Mouse (Mus musculus) heart, adult 8-10 months (tissue): Measurements from ENCODE around the gene E130218I03Rik. TPM values are rescaled to one million over a fixed set of nuclear protein-coding genes. Genes with fewer than 3 reads are reported as not detected.
"Not testable (repeated sequence)": the region's sequence is repeated elsewhere in the genome, so short reads cannot be mapped to it uniquely, and the experiment has no call there.

Source experiments
- DNase-seq: peaks from one replicate; pipeline ENCODE4 v3.0.0; 2022; ENCODE audit warnings: low spot score
- total RNA-seq, 4 experiments: library from RNA; stranded (reverse); gene quantifications; 2 replicates each; pipeline ENCODE4 v1.2.4; 2022

Gene E130218I03Rik
- total RNA-seq, 4 experiments from 2014 or later: not detected

DNA sequence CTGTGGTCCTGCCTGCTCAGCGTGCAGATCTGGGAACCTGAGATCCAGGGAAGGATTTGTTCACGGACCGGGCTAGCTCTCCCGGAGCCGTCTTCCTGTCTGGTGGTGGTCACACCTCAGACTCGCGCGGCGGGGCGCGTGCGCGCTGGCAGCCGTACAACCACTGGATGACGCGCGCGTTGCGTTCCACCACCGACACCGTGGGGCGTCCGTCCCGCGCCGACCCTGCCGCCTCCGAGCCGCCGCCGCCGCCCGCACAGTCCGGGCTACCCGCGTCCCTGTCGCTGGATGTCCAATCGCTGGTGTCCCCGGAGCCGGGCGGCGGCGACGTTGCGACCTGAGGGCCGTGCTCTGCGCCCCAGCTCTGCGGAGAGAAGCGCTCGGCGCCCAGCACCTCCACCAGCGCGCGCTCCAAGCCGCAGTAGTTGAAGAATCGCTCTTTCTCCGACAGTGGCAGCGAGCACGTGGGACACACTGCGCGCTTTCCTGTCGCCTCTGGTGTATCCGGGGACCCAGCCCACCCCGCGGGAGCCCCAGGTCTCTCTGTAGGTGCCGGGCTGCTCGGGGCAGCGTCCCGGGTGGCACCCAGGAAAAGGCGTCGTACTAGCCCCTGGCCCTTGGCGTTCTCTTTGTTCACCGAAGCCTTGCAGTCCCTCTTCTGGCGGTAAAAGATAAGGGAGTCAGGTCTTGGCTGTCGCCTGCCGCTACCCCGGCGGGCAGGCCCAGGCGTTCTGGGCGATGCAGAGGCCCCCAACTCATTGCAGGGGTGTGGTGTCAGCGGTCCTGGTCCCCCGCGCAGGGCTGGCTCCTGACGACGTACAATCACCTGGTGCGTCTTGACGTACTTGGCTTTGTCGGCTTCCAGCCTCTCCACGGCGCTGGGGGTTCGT lies 8.0 kb downstream of the E130218I03Rik start:
- DNase-seq: peak; percentile 26

DNA sequence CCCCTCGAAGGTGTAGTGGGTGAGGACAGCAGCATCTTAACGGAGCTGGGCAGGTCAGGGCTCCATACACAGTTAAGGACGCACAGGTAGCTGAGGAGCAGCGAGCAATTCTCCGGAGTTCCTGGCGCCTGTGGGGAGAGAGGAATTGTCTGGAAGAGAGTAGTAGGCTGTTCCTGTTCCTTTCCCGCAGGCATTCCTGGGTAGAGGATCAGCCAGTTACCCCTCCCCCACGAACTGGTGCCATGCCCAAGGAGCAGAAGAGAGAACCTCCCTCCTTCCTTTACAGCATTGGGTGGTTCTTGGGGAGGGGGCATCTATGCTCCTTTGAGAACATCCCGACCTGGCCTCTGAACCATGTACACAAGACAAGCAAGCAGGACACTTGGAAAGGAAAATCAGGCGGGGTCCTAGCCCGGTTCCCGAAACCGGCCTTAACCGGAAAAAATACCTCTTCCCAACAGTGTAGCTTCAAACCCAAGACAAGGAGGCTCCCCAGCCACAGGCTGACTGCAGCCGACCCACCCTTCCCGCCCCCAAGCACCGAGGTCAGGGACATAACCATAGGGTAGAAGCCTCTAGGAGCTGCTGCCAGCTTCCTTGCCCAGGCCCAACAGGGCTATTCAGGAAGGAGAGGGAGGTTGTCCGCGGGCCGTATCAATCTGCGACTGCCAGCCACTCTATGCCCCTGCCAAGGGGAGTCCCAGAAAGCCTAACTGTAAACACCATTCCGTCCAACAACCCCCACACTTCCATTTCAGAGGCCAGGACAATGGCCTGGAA lies 8.9 kb downstream of the E130218I03Rik start:
- DNase-seq: peak; percentile 26

DNA sequence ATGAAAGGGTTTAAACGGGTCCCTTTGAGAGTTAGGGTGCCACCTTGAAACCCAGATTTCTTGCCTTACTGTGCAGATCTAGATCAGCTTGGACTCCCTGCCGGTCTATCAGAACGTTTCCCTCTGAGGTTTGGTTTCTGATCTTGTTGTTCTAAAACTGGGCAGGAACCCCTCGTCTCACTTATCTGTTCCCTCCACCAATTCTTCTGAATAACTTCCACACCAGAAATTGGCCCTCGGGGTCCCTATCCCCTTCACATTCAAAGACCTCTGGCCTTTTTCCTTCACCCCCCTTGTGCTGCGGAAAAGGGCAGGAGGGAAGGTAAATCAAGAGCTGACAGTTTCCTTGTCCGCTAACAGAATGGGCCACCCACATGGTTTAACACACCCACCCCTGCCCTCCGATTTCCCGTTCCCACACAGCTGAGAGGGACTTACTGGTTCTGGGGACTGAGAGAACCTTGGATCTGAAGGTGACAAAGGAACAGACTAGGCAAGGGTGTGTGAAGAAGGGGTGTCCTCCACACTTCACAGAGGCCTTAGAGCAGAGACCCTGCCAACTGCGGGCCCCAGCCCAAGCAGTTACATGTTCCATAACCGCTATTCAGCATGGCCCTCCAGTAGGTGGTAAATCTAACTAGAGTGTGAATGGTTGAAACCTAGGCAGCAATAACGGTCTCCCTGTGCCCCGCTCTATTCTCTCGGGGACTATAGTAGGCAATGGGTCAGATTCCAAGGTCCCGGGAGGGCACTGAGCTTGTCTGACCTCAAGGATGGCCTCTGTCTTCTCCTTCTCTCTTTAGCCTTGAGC lies 9.7 kb downstream of the E130218I03Rik start:
- DNase-seq: no peak

DNA sequence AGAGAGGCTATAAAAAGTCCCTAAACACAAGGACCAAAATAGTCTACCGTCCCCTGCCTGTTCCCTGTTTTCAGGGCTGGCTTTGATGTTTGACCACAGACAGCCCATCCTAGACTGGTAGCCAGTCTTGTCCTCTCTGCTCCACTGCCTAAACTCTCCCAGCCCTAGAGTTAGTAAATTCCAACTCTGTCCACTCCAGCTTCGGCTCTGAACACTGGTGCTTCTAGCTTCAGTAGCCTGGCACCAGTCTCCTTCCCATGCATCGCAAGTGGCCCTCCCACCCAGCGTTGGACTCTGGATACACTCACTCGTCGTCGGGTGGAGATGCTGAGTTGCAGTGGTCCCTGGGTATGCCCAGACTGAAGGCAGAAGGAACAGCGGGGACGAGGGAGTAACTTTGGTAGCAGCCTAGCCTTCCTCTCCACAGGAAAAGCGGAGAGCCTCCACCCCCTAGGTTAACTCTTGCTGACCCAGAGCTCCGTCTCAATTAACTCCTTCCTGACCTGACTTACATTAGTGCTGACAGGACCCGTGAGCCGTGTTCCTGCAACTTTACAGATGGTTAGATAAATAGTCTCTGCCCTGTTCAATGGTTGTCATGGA lies 10.4 kb downstream of the E130218I03Rik start, which contains the start of gene Grrp1:
Grrp1 (minus strand) TSS at position 385 of the 603 bp plus-strand sequence.
- DNase-seq: peak; percentile 40

DNA sequence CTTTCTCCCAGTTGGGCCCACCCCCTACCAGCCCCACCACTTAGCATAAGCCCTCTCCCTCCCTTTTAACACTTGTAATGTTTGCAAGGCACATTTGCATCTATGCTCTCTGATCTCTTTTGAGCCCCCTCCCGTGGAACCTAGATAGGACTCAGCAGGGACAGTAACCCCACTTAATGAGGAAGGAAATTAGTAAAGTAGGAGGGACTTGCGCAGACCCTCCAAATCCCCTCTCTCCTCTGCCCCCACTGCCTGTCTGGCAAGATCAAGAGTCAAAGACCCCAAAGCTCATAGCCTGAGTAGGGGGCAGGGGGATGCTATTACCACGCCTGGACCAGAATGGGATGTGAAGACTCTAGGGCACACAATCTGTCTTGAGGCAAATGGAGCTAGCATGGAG lies 11.4 kb downstream of the E130218I03Rik start:
- DNase-seq: no peak

DNA sequence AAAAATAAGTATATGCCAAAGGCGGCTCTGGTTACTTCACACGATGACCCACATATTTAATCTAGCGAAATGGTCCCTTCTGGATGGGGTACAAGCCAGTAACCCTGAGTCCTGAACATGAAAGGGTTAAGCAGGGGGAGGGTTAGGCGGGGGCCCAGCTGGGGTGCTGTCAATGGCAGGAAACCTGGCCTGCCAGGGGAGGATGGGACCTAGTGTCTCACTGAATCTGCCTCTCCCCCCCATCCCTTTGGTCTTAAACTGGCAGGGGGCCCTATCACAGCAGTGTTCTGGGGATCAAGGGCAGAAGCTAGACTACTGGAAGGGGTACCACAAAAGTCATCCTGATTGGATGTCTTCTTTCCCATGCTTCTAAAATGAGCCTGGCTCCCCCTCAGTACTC lies 12.4 kb downstream of the E130218I03Rik start:
- DNase-seq: peak; percentile 29

DNA sequence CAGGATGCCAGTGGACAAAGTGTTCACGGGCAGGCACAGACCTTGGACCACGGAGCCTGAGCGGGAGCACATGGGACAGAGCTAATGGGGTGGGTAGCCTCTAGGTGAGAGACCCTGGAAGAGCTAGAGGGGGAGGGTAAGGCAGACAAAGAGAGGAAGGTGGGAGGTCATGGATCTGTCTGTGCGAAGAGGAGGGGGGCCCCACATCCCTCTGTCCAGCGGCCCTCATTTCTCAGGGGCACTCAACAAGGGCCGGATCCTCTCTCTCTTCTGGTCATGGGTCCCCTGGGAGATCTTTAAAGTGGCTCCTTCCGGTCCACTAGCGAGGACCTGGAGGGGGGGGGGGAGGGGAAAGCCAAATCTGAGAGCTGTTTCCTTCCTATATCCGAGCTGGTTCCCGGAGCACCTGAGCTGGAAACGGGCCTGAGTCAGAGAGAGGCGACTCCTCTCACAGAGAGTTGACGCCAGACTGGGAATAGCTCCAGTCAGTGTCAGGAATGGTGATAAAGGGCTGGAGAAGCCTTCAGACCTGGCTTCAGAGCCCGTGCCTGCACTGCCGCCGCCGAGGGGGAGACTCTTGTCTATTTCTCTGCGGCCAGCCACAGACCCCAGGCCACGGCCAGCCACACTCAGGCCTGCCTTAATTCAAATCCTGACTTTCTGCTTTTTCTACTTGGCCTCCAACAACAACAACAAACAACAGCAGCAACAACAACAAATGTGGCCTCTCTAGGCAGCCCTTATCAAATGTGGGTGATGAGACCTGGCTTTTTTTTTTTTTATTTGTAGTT lies 13.1 kb downstream of the E130218I03Rik start:
- DNase-seq: peak; percentile 43

DNA sequence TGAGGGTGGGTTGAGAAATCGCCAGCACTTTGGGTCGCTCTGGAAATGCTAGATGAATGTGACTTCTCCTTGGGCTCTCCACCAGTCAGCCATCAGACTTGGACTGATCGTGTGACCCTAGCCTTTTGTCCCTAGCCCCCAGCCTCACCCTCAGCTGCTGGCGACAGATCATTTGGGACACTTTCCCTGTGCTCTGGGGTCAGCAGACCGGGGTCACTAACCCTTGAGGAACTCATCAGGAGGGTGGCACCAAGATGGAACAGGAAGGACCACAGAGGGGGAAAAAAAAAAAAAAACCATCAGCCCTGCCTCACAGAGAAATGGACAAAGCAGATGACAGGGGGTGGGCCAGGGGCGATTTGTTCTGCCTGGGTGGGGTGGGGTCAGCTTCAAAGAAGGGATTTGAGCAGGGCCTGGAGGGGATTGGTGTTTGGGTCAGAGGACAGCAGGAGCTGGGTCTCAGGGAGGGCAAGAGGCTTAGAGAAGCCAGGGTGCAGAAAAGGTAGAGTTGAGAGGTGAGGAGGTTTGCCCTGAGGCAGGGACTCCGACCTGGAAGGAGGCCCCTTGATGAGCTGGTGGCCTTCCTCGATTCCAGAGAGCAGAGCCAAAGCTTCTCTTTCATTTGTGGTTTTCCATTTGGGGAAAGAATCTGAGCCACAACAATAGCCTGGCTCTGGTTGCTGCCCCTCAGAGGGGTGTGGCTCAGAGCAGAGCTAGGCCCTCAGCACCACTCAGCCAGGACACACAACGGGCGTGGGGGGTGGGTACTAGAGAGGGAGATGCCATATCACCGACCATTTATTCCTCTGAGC lies 13.9 kb downstream of the E130218I03Rik start:
- DNase-seq: no peak

DNA sequence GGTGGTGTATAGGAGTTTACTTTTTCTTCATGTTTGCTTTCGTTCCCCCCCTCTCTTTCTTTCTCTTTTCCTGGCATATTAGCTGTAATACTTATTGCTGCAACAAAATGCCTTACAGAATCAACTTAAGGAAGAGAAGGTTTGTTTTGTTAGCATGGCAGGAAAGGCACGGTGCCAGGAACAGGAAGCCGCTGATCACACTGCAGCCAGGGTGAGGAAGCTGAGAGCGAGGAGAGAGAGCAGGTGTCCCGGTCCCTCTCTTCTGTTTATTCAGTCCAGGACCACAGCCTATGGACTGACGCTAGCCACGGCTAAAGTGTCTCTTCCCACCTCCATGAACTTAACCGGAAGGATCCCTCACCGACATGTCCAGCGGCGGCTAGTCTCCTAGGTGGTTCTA lies 14.9 kb downstream of the E130218I03Rik start:
- no peak for DNase-seq

DNA sequence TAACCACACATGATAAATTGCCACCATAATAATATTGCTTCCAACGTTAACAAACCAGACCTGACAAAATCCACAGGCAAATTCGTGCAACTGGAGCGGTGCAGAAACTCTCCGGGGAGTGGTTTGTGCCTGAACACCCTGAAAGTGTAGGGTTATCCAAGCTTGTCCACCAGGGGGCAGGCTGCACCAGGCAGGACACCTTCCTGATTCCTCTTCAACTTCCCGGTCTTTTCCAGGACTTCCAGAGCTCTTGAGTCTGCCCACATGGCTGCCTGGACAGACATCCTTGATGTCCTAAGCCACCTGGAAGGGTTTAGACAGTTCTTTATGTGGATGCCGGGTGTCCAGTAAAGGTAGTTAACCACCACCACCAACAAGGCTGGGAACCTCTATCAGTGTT lies 19.7 kb downstream of the E130218I03Rik start:
- peak; percentile 45 for DNase-seq

DNA sequence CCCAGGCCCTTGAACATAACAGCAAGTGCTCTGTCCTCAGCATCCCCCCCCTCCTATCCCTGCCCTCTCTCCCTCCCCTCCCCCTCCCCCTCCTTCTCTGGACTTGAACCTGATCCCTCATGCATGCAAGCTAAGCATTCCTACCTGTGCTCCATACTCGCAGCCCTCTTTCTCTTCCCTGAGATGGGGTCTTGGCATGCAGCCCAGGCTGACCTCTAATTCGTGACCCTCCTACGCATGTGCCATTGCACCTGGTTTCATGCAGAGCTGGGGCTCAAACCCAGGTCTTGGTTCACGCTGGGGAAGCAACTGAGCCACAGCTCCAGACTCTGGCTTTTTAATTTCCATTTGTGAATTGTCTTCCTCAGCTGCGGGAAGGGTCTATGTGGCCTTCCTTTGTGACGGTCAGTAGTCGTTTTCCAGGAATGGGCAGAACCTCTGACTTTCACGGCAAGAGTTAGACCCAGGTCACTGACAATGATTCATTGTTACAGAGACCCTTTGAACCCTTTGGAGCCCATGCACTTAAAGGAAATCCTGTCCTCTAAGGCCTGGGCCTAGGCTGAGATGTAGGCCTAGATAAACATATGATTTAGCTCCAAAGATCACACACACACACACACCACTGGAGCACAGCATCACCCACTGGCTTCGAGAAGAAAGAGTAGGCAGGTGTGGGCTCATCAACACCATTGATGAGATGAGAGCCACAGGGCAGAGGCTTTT lies 22.6 kb downstream of the E130218I03Rik start:
- no peak for DNase-seq

DNA sequence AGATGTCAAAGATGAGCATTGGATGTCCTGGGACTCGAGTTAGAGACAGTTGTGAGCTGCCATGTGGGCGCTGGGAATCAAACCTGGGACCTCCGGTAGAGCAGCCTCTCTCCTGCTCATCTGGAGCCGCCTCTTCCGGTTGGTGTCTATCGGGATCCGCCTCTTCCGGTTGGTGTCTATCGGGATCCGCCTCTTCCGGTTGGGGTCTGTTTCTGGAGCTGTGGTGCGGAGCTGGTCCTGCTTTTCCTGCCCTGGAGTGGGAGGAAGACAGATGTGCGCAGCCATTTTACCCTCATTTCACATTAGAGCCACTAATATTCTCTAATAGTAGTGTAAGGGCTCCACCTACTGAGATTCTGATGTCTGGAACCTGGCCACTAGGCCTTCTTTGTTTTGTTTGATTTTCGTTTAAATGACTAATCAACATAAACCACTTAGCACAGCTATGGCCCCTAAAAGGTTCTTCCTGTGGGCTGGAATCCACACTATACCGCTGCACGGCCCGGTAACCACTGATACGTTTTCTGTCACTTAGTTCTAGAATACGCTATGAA lies 24.7 kb downstream of the E130218I03Rik start:
- DNase-seq: peak; percentile 35

DNA sequence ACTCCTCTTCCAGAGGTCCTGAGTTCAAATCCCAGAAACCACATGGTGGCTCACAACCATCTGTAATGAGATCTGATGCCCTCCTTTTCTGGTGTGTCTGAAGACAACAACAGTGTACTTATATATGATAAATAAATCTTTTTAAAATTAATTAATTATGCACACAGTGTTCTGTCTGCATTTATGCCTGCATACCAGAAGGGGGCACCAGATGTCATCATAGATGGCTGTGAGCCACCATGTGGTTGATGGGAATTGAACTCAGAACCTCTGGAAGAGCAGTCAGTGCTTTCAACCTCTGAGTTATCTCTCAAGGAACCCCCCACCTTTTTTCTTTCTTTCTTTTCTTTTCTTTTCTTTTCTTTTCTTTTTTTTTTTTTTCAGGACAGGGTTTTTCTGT lies 26.2 kb downstream of the E130218I03Rik start:
- not testable (repeated sequence) for DNase-seq

DNA sequence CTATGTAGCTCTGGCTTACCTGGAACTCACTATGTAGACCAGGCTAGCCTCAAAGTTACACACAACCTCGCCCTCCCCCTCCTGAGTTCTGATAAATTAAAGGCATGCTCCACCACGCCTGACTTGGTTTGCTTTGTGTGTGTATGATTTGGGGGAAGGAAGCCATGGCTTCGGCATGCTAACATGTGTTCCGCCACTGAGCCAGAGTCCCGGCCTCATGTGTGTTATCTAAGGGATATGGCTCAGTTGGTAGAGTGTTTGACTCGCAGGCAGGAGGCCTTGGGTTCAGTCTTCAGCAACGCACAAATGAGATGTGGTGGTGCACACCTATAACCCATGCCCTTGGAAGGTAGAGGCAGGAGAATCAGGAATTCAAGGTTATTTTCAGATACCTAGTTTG lies 28.5 kb downstream of the E130218I03Rik start:
- DNase-seq: no peak

DNA sequence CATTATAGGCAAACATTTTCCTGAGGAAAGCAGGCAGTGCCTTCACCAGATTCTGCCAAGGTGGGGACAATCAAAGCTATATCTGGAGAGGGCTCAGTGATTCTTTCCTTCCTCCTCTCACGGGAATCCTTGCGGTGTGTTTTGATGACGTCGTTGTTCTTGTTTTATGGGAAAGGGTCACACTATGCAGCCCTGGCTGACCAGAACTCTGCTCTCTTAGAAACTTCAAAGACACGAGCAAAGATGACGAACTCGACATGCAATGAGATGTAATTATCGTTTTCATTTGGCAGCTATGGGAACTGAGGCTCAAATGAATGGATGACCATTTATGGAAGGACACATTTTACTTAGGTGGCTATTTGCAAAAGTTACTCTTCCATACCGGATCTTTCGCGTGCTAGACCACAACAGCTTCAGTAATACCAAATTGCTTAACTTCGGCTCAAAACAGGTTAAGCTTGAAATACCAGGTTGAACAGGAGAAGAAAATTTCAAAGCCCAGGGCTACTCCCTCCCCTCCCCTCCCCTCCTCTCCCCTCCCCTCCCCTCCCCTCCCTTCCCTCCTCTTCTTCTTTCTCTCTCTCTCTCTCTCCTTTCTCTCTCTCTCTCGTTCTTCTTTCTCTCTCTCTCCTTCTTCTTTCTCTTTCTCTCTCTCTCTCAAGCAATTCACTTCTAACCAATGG lies 29.4 kb downstream of the E130218I03Rik start:
- no peak for DNase-seq

DNA sequence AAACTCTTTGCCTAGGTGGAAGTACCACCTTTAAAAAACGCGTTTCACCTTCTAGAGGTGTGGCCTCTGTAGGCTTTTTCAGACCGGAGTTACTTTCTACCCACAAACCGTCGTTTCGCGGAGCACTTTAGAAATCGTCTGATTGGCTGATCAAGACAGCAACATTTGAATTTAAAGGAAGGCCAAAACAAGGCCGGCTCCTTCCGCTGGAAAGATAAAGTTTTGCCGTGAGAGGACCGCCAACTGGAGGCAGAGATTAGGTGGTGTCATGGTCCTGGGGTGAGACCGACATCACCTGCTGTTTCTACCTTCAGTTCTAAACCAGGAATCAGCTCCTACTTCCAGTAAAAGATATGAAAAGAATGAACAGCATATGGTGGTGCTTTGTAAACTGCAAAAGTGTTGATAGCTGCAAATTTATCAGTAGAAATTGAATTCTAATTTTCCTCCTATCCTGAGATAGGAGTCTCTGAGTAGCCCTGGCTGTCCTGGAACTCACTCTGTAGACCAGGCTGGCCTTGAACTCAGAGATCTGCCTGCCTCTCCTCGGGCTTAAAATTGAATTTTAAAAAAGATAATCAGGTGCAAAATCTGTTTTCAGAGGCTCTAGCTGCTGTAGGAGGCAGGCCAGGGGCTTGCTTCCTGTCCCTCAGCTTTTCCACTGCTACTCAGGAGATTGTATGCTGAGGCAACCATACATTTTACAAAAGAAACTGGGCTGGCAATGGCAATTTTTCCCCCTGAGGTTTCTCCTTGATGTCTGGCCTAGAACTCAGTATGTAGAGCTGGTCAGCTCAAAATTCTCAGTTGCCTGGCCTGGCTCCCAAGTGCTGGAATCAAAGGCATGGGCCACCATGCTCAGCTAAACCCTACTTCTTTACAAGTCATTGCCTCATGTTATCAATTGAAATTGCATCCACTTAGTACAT lies 30.2 kb downstream of the E130218I03Rik start:
- DNase-seq: no peak

DNA sequence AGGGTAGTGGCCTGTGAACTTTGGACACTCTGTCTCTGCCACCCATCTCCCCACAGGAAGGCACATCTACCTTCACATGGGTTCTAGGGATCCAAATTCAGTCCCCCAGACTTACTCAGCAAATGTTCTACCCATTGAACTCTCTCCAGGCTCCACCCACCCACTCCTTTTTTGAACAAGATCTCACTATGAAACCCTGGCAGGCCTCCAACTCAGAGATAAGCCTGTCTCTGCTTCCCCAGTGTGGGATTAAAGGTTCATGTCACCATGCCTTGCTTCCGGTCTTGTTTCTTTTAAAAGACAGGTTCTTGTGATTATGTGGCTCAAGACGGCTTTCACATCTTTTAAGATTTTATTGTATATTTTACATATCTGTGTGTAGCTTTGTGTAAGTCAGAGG lies 41.5 kb downstream of the E130218I03Rik start:
- no peak for DNase-seq
